Mouse (Mus musculus): Measurements from ENCODE around the gene Fgfr2.
A peak's percentile ranks its signal among the peaks of the same experiment; 100 is the strongest.

DNA sequence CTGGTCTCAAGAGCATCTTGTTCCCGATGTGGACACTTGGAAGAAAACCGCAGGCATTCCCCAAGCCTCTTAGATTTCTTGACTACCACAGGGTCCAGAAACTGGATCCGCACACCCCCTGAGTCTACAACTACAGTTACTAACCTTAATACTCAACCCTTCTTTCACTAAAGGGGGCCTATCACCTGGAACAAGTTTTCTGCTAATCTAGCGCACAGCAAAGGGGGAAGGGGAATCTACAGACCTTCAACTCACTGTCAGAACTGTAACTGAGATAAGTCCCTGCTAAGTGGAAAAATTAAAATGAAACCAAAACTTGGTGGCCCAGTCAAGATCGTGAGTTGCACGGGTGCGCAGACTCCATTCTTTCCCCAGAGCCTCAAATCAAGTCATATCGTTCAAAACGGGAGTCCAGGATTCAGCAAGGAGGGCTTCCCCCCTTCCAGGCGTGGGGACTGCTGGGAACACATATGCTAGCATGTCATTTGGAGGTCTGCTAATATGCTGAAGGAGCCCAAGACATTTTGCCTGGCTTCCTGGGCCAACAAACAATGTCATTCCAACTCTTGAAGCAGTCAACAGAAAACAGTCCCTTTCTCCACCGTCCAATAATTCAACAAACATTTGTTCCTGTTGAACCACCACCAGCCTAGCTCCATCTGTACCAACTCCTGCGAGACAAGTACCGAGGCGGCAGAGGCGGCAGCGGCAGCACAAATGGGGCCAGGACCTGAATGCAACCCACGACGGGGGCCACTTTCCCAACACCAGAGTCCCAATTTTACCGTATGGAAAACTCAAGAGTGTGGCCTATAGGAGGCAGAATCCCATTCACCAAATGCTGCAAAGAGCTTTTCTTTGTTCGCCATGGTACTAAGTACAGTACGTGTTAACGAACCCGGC, 311.2 kb downstream of the Fgfr2 start:
- TF ChIP-seq CTCF (IDR thresholded peaks at IDR 0.05; ENCODE audit: extremely low read depth, insufficient read length, insufficient replicate concordance, low read depth, low read length), result no peak
- peak; percentile 23 for TF ChIP-seq POLR2A (IDR thresholded peaks at IDR 0.05; ENCODE audit: low read depth, low read length)

Data from small intestine, adult 2 months (tissue).